In the genomic region with DNA sequence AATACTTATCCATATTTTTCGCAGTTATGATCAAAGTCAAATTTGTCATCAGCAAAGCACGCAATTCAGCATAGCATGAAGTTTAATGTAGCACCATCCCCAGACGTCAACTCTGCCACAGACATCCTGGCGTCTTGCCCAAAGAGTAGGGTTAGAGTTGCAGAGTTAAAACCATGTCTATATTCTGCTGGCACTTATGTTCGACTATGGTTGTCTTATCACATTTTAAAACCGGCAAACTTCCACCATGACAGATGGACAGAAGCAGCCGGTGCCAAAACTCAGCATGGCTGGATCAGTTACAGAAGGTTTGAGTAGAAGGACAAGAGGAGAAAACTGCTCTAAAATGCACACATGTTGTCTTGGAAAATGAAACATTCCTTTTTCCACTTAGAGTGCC, we compare ENCODE assay signal across 9 mouse cellular contexts.
A peak's percentile ranks its signal among the peaks of the same experiment; 100 is the strongest.
DNase-seq lines count a peak whose midpoint lies in the region; ATAC-seq and TF ChIP-seq lines count a peak whose summit lies in the region.
"Had no signal": no experiment of that assay in that cellular context is flagged by ENCODE, and none has a peak within 500 bp of the region (broad histone marks: within the 10 kb centered on the region; RNA-seq: fewer than 3 reads in every experiment).

No protein-coding gene starts in this region.

- DNase-seq in testis, postnatal 10 days (ENCODE audit: low spot score) = peak; percentile 23
- no peak for DNase-seq in testis, postnatal 14 days (ENCODE audit: low spot score)
- DNase-seq in forebrain, postnatal 0 days = peak; percentile 79
- DNase-seq in left cerebral cortex, adult 2 months (ENCODE audit: extremely low spot score in 1 of 2, low spot score in 2 of 2) = peak; percentile 11 to 16
- DNase-seq in ovary, adult 18-20 months (ENCODE audit: low spot score) = no peak

- WGBS in forebrain, postnatal 0 days = 64% methylated on average over 7 of the region's 7 CpGs
- 72% methylated on average over 7 of the region's 7 CpGs for WGBS in intestine, postnatal 0 days

- no peaks in the 10 kb centered on the region for H3K4me1 ChIP-seq in forebrain, postnatal 0 days (ENCODE audit: insufficient read depth)
- H3K4me1 ChIP-seq in intestine, postnatal 0 days (replicated peaks; ENCODE audit: control insufficient read depth, insufficient read depth, low read length) = no peaks in the 10 kb centered on the region
- H3K4me1 ChIP-seq: heart, embryonic 13.5 days had no signal

- no peak overlapping the region for H3K9ac ChIP-seq in forebrain, postnatal 0 days
- no peak overlapping the region for H3K9ac ChIP-seq in intestine, postnatal 0 days (ENCODE audit: low read depth, low read length)
- H3K9ac ChIP-seq: heart, embryonic 13.5 days had no signal

- H3K27ac ChIP-seq in forebrain, postnatal 0 days (ENCODE audit: low read depth, low read length) = no peak overlapping the region
- H3K27ac ChIP-seq in left cerebral cortex, adult 2 months = no peak overlapping the region
- H3K27ac ChIP-seq in intestine, postnatal 0 days (ENCODE audit: low read depth, low read length) = no peak overlapping the region
- H3K27ac ChIP-seq: heart, embryonic 13.5 days had no signal

- intact Hi-C loops in left cerebral cortex, adult 2 months (cut with DNase I) = no loop called here

- no peaks in the 10 kb centered on the region for H3K36me3 ChIP-seq in forebrain, postnatal 0 days (ENCODE audit: insufficient read depth)
- H3K36me3 ChIP-seq in intestine, postnatal 0 days (ENCODE audit: control insufficient read depth, insufficient read depth) = no peaks in the 10 kb centered on the region
- H3K36me3 ChIP-seq: heart, embryonic 13.5 days had no signal

- H3K9me3 ChIP-seq in forebrain, postnatal 0 days (ENCODE audit: low read length) = no peaks in the 10 kb centered on the region
- no peaks in the 10 kb centered on the region for H3K9me3 ChIP-seq in intestine, postnatal 0 days (ENCODE audit: control insufficient read depth)
- H3K9me3 ChIP-seq: heart, embryonic 13.5 days had no signal

- no peak overlapping the region for H3K4me2 ChIP-seq in forebrain, postnatal 0 days (ENCODE audit: low read depth)
- no peak overlapping the region for H3K4me2 ChIP-seq in intestine, postnatal 0 days (replicated peaks; ENCODE audit: low read depth)
- H3K4me2 ChIP-seq: heart, embryonic 13.5 days had no signal

- no peaks in the 10 kb centered on the region for H3K27me3 ChIP-seq in forebrain, postnatal 0 days (ENCODE audit: insufficient read depth, low read length)
- no peaks in the 10 kb centered on the region for H3K27me3 ChIP-seq in intestine, postnatal 0 days (replicated peaks; ENCODE audit: control insufficient read depth, insufficient read depth, low read length)
- H3K27me3 ChIP-seq: heart, embryonic 13.5 days had no signal

- TF ChIP-seq CTCF in forebrain, postnatal 0 days (IDR thresholded peaks at IDR 0.05; ENCODE audit: low read depth) = no peak
- TF ChIP-seq CTCF in left cerebral cortex, adult 2 months (IDR thresholded peaks at IDR 0.05) = no peak
- TF ChIP-seq CTCF in intestine, postnatal 0 days (IDR thresholded peaks at IDR 0.05; ENCODE audit: low read depth) = no peak

- no peak overlapping the region for H3K4me3 ChIP-seq in forebrain, postnatal 0 days (ENCODE audit: low read depth, low read length)
- H3K4me3 ChIP-seq in left cerebral cortex, adult 2 months = no peak overlapping the region
- no peak overlapping the region for H3K4me3 ChIP-seq in intestine, postnatal 0 days (ENCODE audit: low read depth, low read length)
- H3K4me3 ChIP-seq: erythroblast, embryonic 14.5 days; heart, embryonic 13.5 days had no signal

- peak; percentile 69 for ATAC-seq in forebrain, postnatal 0 days
- no peak for ATAC-seq in erythroid progenitor cell, adult 5-6 weeks (replicated peaks; ENCODE audit: low FRiP score, poor library complexity, severe bottlenecking)
- no peak for ATAC-seq in intestine, postnatal 0 days

Comparison
In these comparisons a context has a peak if more than half of its experiments do, and no peak if none do; other contexts are left out.
1. DNase-seq: peak in testis, postnatal 10 days (single experiment), forebrain, postnatal 0 days (single experiment) and left cerebral cortex, adult 2 months (2 of 2); none in testis, postnatal 14 days (single experiment) and ovary, adult 18-20 months (single experiment).